ENCODE assay signal across 13 mouse cellular contexts in genomic region chr4:127421927-127422450, GRCm38 (mm10).
"Had no signal": no experiment of that assay in that cellular context is flagged by ENCODE, and none has a peak within 500 bp of the region (broad histone marks: within the 10 kb centered on the region; RNA-seq: fewer than 3 reads in every experiment).

No protein-coding gene starts in this region.

- H3K36me3 ChIP-seq: kidney, embryonic 15.5 days; limb, embryonic 12.5 days; midbrain, embryonic 10.5 days; neural tube, embryonic 13.5 days had no signal

- H3K9me3 ChIP-seq: kidney, embryonic 15.5 days; limb, embryonic 12.5 days had no signal

- DNase-seq: kidney, postnatal 14 days; lung, adult 18-20 months; midbrain, embryonic 14.5 days; retina, postnatal 1 day; right cerebral cortex, postnatal 4 days; spleen, adult 18-20 months; thymus, adult 18-20 months; thymus, postnatal 25 days had no signal

- H3K4me2 ChIP-seq: kidney, embryonic 15.5 days; limb, embryonic 12.5 days; neural tube, embryonic 13.5 days had no signal

- H3K4me3 ChIP-seq: kidney, embryonic 15.5 days; limb, embryonic 12.5 days; midbrain, embryonic 10.5 days; neural tube, embryonic 13.5 days had no signal

- H3K27ac ChIP-seq: kidney, embryonic 15.5 days; limb, embryonic 12.5 days; liver, embryonic 14.5 days; midbrain, embryonic 10.5 days; neural tube, embryonic 13.5 days had no signal

- H3K27me3 ChIP-seq: neural tube, embryonic 13.5 days had no signal

- H3K9ac ChIP-seq: kidney, embryonic 15.5 days; limb, embryonic 12.5 days; liver, embryonic 14.5 days; neural tube, embryonic 13.5 days had no signal
